Mouse (Mus musculus): ENCODE measurements around the gene Prickle2.

- no peak for TF ChIP-seq POLR2A (IDR thresholded peaks at IDR 0.05; ENCODE audit: borderline replicate concordance, extremely low read depth, low read depth, low read length)
- TF ChIP-seq CTCF (IDR thresholded peaks at IDR 0.05; ENCODE audit: insufficient read depth, low read length), result no peak
Observed at GRCm38 (mm10) chr6:92425901-92426300, 280.1 kb downstream of the Prickle2 start.

Measured in lung, adult 2 months (tissue).